Mouse (Mus musculus): ENCODE data around the gene Fam20a.
"Not testable (repeated sequence)": the region's sequence is repeated elsewhere in the genome, so short reads cannot be mapped to it uniquely, and the experiment has no call there.

The Fam20a gene

GRCm38 (mm10) chr11:109678291-109678690 lies 43.8 kb downstream of the Fam20a start:
- DNase-seq (ENCODE audit: low spot score) = no peak

DNA sequence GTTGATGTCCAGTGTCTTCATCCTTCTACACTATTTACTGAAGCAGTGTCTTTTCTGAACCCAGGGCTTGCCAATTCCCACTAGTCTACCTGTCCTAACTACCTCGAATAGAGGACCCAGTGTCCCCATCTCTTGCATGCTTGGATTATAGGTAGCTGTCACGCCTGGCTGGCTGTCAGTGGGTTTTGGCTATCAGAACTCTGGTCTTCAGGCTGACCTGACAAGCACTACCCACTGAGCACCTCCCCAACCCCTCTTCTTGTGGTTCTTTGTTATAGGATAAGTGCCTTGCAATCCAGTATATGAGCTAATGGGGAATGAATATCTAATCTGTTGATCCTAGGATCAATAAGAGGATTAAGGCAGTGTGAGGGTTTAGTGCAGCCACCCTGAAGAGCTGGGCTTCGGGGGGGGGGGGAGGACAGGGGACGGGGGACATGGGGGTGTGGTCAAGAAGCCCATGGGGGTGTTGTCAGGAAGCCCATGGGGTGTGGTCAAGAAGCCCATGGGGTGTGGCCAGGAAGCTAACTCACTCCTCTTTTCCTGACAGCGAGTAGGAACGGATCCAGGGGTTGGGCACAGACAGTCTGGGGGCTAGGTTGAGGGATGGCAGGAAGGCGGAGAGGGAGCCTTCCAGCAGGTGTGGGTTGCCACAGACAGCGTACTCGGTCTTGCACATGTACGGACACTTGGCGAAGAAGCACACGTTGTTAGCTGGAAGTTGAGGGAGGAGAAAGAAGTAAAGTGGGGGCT lies 45.3 kb downstream of the Fam20a start:
- peak; percentile 39 for DNase-seq (ENCODE audit: low spot score)

GRCm38 (mm10) chr11:109675771-109676170 lies 46.3 kb downstream of the Fam20a start:
- DNase-seq (ENCODE audit: low spot score) = no peak

GRCm38 (mm10) chr11:109675208-109675607 lies 46.9 kb downstream of the Fam20a start:
- no peak for DNase-seq (ENCODE audit: low spot score)

- DNase-seq (ENCODE audit: low spot score) = no peak
These were observed 47.5 kb downstream of the Fam20a start for GRCm38 (mm10) chr11:109674542-109674941.

- no peak for DNase-seq (ENCODE audit: low spot score)
These were observed 48.3 kb downstream of the Fam20a start for GRCm38 (mm10) chr11:109673741-109674140.

DNA sequence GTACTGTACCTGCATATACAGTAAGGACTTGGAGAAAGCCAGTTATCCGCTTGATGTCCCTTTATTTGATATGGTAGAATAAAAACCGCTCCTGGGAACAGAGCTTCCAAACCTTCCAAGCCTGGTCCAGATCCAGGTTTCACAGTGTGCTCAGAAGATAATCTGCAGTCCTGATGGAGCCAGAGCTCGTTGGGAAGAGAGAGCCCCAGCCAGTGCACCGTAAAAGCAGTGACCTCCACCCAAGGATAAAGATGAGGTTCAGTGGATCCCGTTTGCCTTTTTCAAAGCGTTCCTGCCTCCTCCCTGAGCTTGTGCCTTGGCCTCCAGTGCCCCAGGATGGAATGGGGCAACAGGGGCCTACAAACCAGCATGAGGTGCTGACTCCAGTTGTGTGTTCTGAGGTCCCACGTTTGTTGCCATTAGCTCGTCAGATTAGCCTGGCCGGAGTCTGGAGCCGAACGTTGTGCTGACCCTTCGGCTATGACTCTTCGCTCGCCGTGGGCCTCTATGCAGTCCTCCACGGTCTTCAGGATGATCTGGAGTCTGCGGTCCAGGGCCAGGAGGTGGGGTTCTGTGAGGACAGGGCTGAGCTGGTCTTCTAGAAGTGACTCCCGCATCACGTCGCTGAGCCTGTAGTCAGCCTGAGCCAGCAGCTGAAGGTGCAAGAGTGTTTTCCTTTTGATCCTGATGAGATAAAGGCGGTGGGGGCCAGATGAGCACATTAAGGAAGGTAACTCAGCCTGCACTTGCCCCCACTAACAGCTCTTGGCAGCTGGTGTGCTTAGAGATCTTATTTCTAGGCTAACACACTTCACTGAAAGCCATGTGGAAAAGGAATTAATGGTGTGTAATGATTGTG lies 49.0 kb downstream of the Fam20a start:
- no peak for DNase-seq (ENCODE audit: low spot score)

DNA sequence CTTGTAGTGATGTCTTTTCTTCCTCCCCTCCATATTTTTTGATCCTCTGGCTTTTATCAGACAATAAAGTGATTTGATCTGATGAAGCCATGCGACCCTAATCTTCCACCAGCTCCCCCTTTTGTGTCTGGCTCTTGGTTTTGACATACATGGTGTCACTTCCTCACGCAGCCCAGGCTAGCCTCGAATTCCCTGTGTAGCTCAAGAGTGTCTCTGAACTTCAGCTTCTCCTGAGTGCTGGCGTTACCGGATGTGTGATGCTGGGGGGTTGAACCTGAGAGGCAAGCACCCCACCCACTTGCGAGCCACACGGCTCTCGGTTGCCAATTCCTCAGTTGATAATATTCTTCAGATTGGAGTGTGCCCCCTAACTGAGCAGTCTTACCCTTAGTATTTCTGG lies 49.7 kb downstream of the Fam20a start:
- DNase-seq (ENCODE audit: low spot score) = no peak

GRCm38 (mm10) chr11:109672021-109672324 lies 50.1 kb downstream of the Fam20a start:
- DNase-seq (ENCODE audit: low spot score) = no peak

DNA sequence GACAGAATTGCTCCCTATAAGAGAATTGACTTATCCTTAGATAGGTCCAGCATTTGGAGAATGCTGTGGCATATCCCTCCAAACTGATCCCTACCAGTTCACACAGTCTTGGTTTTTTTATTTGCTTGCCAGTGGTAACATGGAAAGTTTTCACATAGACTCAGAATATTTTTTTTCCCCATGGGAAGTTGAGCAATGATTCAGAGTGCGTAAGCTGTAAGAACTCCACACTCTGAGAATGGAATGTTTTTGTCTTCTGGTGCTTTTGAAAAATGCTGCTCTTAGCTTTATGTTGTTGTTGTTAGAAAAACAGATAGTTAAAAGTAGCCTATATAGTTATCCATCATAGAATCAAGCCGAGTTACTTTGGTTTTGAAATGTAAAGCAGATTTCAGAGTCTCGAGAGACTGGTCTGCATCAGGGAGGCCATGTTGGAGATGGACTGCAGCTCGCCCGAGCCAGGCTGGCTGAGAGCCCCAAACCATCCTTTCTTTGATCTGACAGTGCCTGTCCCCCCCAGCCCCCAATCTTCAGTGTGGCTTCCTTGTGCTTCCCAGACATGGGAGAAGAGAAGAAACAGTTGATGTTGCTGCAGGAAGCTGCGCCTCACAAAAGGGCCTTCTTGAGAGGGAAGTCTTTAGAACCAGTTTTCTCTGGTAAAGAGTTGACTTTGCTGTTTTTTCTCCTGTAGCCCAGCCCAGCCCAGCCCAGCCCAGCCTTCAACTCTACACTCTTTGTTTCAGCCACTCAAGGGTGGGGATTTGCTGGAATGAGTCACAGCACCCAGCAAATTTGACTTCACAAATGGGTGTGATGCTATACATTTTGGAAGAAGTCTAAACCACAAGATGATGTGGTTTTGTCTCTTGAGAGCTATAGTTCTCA lies 50.7 kb downstream of the Fam20a start:
- DNase-seq (ENCODE audit: low spot score) = no peak

DNA sequence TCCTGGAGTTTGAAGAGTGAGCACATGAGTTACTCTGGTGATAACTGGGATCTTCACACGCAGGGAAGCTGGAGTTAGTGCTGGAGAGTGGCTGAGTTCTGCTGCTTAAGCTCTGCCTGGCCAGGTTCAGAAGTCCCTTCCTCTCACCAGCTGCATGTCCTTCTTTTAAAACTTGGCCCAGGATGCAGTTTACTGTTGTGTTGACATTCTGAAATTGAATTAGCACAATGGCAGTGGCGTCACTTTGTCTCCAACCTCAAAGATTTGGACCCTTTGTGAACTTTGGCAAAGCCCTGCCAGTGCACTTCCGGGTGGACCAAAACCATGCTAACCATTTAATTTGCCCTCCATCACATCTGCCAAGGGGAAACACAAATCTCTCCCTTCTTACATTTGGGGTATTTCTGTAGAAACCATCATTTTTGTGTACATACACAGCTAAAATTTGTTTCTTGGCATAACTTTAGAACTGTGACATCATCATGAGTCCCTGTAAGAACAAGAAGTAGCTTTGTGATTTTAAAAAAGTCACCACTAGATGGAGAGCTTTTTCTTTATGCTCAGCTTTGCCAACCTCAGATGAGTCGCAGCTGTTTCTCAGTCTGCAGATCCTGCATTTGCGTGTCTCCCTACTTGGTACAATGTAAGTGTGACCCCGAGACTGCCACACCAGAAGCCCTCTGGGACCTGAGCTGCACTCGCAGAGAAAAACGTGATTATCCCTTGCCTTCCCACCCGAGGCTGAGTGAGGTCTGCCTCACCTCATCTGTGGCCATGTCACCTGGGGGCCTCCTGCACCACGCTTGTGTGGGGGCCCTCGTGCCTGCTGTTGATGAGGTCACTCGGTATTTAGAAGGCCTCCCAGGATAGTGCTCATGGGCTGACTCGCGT lies 51.8 kb downstream of the Fam20a start:
- peak; percentile 78 for DNase-seq (ENCODE audit: low spot score)

DNA sequence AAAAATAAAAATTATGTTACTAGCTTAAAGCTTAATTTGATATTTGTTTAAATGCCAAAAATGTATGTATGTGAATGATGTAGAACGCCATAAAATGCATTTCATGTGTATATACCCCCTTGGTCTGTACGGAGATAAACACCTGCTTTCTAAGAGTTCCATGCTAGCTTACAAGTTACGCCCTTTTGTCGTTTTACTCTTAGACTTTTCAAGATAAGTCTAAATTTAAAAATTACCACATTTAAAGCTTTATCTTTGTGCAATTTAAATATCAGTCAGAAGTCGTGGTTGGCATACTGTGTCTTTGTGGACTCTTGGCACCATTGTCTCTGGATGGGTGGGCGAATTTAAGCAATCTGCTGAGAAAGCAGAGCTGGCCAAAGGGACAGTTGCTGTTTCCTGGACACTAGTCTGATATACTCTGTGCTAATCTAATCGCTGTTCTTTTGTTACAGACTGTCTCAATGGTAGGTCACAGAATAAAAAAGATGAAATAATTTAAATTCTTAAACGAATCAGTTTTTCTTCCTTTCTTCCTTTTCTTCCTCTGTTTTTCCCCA lies 52.9 kb downstream of the Fam20a start:
- no peak for DNase-seq (ENCODE audit: low spot score)

DNA sequence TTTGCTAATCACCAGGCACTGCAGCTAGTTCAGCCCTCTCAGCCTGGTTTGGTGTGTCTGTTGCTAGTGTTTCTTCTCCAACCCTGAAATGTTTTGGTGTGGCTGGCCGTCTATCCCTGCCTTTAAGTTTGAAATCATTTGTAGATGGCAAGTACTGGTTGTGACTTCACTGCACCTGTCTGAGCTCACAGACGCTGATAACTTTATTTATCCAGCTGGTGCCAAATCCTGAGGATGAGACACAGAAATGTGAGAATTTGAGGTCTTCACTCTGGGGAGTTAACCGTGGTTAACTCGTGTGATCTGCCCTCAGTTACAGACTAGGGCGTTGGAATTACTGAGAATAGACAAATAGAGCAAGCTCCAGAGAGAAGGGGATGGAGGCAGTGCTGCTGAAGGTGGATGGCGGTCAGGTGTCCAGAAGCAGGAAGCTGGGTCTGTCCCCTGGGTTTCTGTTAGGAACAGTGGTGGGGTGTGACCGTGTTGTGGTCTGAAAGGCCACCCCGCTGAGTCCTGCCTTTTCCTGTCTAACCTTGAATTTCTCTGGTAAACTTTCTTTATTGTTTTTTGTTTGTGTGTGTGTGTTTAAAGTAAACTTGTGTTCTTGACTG lies 53.9 kb downstream of the Fam20a start:
- no peak for DNase-seq (ENCODE audit: low spot score)

DNA sequence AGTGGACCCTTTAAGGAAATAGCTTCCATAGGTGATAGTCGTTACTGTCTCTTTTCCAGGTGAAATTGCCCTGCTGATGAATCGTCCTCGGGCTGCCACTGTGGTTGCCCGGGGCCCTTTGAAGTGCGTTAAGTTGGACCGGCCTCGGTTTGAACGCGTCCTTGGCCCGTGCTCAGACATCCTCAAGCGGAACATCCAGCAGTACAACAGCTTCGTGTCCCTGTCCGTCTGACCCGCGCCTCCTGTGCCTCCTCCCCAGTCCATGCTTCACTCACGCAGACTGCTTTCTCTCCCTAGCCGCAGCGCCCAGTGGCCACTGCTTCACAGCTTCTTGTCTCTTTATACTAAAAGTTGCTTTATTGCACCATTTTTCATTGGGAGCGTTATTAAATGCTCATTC lies 54.7 kb downstream of the Fam20a start:
- no peak for DNase-seq (ENCODE audit: low spot score)

GRCm38 (mm10) chr11:109666411-109666810 lies 55.7 kb downstream of the Fam20a start:
- DNase-seq (ENCODE audit: low spot score) = no peak

GRCm38 (mm10) chr11:109665424-109665823 lies 56.7 kb downstream of the Fam20a start:
- no peak for DNase-seq (ENCODE audit: low spot score)

DNA sequence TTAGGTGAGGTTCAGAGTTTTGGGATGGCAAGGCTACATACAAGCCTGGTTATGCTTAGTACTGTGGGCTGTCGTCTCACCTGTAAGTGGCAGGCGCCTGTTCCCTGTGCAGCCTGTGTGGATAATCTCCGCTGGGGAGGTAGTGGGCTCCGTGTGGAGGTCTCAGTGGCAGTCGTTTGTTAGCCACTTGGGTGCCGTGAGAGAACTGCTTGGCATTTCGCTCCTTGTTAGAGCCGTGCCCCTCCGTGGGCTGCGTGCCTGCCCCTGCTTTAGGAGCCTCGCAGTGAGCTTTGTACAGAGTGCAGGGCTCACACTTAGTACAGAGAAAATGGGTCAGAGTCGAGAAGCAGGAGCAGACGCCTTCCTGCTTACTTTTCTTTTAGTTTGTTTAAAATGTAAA lies 57.8 kb downstream of the Fam20a start:
- no peak for DNase-seq (ENCODE audit: low spot score)

DNA sequence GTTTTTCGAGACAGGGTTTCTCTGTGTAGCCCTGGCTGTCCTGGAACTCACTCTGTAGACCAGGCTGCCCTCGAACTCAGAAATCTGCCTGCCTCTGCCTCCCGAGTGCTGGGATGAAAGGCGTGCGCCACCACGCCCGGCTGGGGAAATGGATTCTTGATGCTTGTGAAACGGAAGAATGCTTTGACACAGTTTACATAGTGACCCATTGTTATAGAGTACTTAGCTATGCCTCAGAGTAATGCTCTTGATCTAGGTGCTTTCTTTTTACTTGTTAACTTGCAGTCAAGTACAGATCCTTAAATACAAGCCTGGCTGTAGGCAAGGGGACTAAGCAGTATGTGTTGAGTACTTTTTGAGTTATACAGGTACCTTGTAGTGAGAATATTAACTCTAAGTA lies 61.6 kb downstream of the Fam20a start:
- not testable (repeated sequence) for DNase-seq (ENCODE audit: low spot score)

GRCm38 (mm10) chr11:109656232-109656631 lies 65.8 kb downstream of the Fam20a start:
- no peak for DNase-seq (ENCODE audit: low spot score)

DNA sequence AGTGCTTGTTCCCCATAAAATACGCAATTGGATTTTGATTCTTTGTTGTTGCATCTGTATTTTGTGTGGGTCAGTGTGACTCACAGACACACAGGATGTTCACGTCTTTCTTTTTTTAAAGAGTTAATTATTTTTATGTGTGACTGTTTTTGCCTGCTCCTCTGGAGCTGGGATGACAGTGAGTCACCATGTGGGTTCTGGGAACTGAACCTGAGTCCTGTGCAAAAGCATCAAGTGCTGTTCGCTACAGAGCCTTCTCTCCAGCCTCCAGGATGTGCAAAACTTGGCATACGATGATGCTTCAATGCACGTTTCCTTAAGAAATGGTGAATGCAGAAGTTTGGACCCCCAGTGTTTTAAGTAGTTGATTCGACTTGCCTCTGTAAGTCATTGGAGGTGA lies 67.5 kb downstream of the Fam20a start:
- DNase-seq (ENCODE audit: low spot score) = no peak

DNA sequence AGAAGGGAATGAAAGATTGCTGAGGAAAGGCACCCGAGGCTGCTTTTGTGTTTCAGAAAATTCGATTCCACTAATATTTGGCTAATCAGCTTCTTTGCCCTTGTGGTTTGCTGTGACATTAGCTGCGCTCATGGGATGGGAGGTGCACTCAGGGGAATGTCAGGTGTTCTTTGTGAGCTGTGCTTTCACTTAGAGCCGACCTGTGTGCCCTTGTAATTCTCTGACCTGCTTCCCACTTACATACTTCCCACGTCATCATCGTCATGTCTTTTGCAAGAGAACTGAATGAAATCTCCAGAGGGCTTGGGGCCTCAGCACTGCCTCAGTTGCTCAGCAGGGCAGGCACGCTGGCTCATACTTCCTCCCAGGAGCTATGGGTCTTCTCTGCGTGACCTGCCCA lies 68.9 kb downstream of the Fam20a start:
- DNase-seq (ENCODE audit: low spot score) = no peak
